Mouse (Mus musculus) heart, embryonic 11.5 days (tissue): ENCODE measurements at regions not wholly inside any gene's neighbourhood (a gene's known extent, or its start where the extent isn't known, plus 50 kb on each side); places are given as distances from the start of the nearest gene placed in this dataset.

ENCODE experiments used
- ATAC-seq: fragments of 200-750 bp; cut with Nextera tagmentation; replicated peaks from 2 replicates; pipeline ENCODE4 v1.8.0; 2017; ENCODE audit warnings: moderate library complexity; ENCODE audit not compliant: insufficient number of reproducible peaks, low FRiP score, low TSS enrichment
- H3K27ac ChIP-seq: fragments of 300-500 bp; sonication (generic); 2 replicates; pipeline ENCODE4 v1.5.1; 2014; ENCODE audit warnings: mild to moderate bottlenecking, low read depth, low read length
- H3K27me3 ChIP-seq: fragments of 300-500 bp; sonication (generic); 2 replicates; pipeline ENCODE4 v1.6.1; 2014; ENCODE audit warnings: mild to moderate bottlenecking, low read length, mixed read lengths; ENCODE audit not compliant: control insufficient read depth, insufficient read depth
- H3K36me3 ChIP-seq: fragments of 300-500 bp; sonication (generic); 2 replicates; pipeline ENCODE4 v1.6.1; 2014; ENCODE audit warnings: mild to moderate bottlenecking, low read length, moderate library complexity, mixed read lengths; ENCODE audit not compliant: control insufficient read depth, insufficient read depth
- H3K4me1 ChIP-seq: fragments of 300-500 bp; sonication (generic); 2 replicates; pipeline ENCODE4 v1.6.1; 2014; ENCODE audit warnings: low read length; ENCODE audit not compliant: control insufficient read depth, insufficient read depth
- H3K4me2 ChIP-seq: fragments of 300-500 bp; sonication (generic); 2 replicates; pipeline ENCODE4 v1.6.1; 2014; ENCODE audit warnings: mild to moderate bottlenecking, moderate library complexity
- H3K4me3 ChIP-seq: fragments of 300-500 bp; sonication (generic); 2 replicates; pipeline ENCODE4 v1.5.1; 2014; ENCODE audit warnings: low read depth, low read length
- H3K9ac ChIP-seq: fragments of 300-500 bp; sonication (generic); 2 replicates; pipeline ENCODE4 v1.6.1; 2014; ENCODE audit warnings: mild to moderate bottlenecking, low read depth, low read length, moderate library complexity
- H3K9me3 ChIP-seq: fragments of 300-500 bp; sonication (generic); replicated peaks from 2 replicates; pipeline ENCODE4 v1.6.1; 2016; ENCODE audit warnings: low read length; ENCODE audit not compliant: control insufficient read depth
- WGBS: fragments of 180-500 bp; shearing (Covaris S2); extraction: QIAGEN DNeasy Blood & Tissue Kit; methylation state at CpG from one replicate; pipeline ENCODE4 v1.1.7; 2014; ENCODE audit not compliant: insufficient replicate concordance; 5-methylcytosine and 5-hydroxymethylcytosine counted together

- WGBS = 42% methylated on average over 5 of the region's 5 CpGs
- H3K9me3 ChIP-seq = no peaks in the 10 kb centered on the region
- no peaks in the 10 kb centered on the region; the same call in 1 of the 2 replicates for H3K4me1 ChIP-seq
- H3K4me2 ChIP-seq = no peak overlapping the region
- H3K4me3 ChIP-seq = no peak overlapping the region
- H3K9ac ChIP-seq = no peak overlapping the region
- ATAC-seq = no peak
- H3K27me3 ChIP-seq = no peaks in the 10 kb centered on the region
- H3K36me3 ChIP-seq = no peaks in the 10 kb centered on the region
- no peak overlapping the region for H3K27ac ChIP-seq
Observed at GRCm38 (mm10) chr7:136708004-136708435, 186.4 kb upstream of the Mgmt start.

GRCm38 (mm10) chr7:136710653-136711052 lies 183.8 kb upstream of the Mgmt start:
- Histone ChIP-seq H3K4me1 (no peaks in the 10 kb centered on the region; the same call in 1 of the 2 replicates), H3K9me3 (no peaks in the 10 kb centered on the region), H3K36me3 (no peaks in the 10 kb centered on the region), H3K27me3 (no peaks in the 10 kb centered on the region), H3K9ac (no peak overlapping the region), H3K27ac (no peak overlapping the region), H3K4me3 (no peak overlapping the region), H3K4me2 (no peak overlapping the region)
- no peak for ATAC-seq
- 64% methylated on average over 3 of the region's 3 CpGs for WGBS

- H3K4me2 ChIP-seq = no peak overlapping the region
- no peaks in the 10 kb centered on the region for H3K9me3 ChIP-seq
- no peaks in the 10 kb centered on the region for H3K4me1 ChIP-seq
- no peaks in the 10 kb centered on the region for H3K36me3 ChIP-seq
- no peak for ATAC-seq
- H3K27me3 ChIP-seq = no peaks in the 10 kb centered on the region
- no peak overlapping the region for H3K9ac ChIP-seq
- no peak overlapping the region for H3K4me3 ChIP-seq
- 74% methylated on average over 16 of the region's 16 CpGs for WGBS
- no peak overlapping the region for H3K27ac ChIP-seq
Observed at GRCm38 (mm10) chr7:136712962-136713640, 181.3 kb upstream of the Mgmt start.

- H3K9me3 ChIP-seq = no peaks in the 10 kb centered on the region
- H3K4me1 ChIP-seq = no peaks in the 10 kb centered on the region
- no peaks in the 10 kb centered on the region; the same call in 1 of the 2 replicates for H3K27me3 ChIP-seq
- H3K4me2 ChIP-seq = no peak overlapping the region
- ATAC-seq = no peak
- H3K4me3 ChIP-seq = no peak overlapping the region
- 81% methylated on average over 1 of the region's 1 CpGs for WGBS
- H3K9ac ChIP-seq = no peak overlapping the region
- H3K36me3 ChIP-seq = no peaks in the 10 kb centered on the region
- H3K27ac ChIP-seq = no peak overlapping the region
Observed at GRCm38 (mm10) chr7:136727628-136728402, 166.6 kb upstream of the Mgmt start.

GRCm38 (mm10) chr7:136742171-136742570 lies 152.2 kb upstream of the Mgmt start:
- Histone ChIP-seq H3K9ac (no peak overlapping the region), H3K4me2 (no peak overlapping the region), H3K27me3 (no peaks in the 10 kb centered on the region), H3K9me3 (no peaks in the 10 kb centered on the region), H3K4me3 (no peak overlapping the region), H3K27ac (no peak overlapping the region), H3K36me3 (no peaks in the 10 kb centered on the region), H3K4me1 (no peaks in the 10 kb centered on the region)
- no peak for ATAC-seq
- WGBS = 86% methylated on average over 2 of the region's 2 CpGs

- 73% methylated on average over 8 of the region's 8 CpGs for WGBS
- no peak for ATAC-seq
- Histone ChIP-seq H3K4me1 (no peaks in the 10 kb centered on the region), H3K9ac (no peak overlapping the region), H3K9me3 (no peaks in the 10 kb centered on the region), H3K27ac (no peak overlapping the region), H3K4me3 (no peak overlapping the region), H3K27me3 (no peaks in the 10 kb centered on the region), H3K36me3 (no peaks in the 10 kb centered on the region), H3K4me2 (no peak overlapping the region)
Observed at GRCm38 (mm10) chr7:136745412-136745811, 149.0 kb upstream of the Mgmt start.

- Histone ChIP-seq H3K9ac (no peak overlapping the region), H3K4me3 (no peak overlapping the region), H3K4me2 (no peak overlapping the region), H3K27ac (no peak overlapping the region), H3K27me3 (no peaks in the 10 kb centered on the region), H3K4me1 (no peaks in the 10 kb centered on the region), H3K36me3 (no peaks in the 10 kb centered on the region), H3K9me3 (no peaks in the 10 kb centered on the region)
- 86% methylated on average over 4 of the region's 4 CpGs for WGBS
- no peak for ATAC-seq
Observed at GRCm38 (mm10) chr7:136751477-136751876, 142.9 kb upstream of the Mgmt start.

- H3K4me1 ChIP-seq = no peaks in the 10 kb centered on the region
- H3K27ac ChIP-seq = no peak overlapping the region
- H3K27me3 ChIP-seq = no peaks in the 10 kb centered on the region
- no peaks in the 10 kb centered on the region for H3K9me3 ChIP-seq
- H3K4me2 ChIP-seq = no peak overlapping the region
- no peak overlapping the region for H3K4me3 ChIP-seq
- no peaks in the 10 kb centered on the region for H3K36me3 ChIP-seq
- ATAC-seq = no peak
- H3K9ac ChIP-seq = no peak overlapping the region
- WGBS = 75% methylated on average over 6 of the region's 6 CpGs
Observed at GRCm38 (mm10) chr7:136754821-136755220, 139.6 kb upstream of the Mgmt start.
